Mouse (Mus musculus) ES-Bruce4 (cell line): ENCODE data around the gene Agbl4. TPM values are rescaled to one million over a fixed set of nuclear protein-coding genes. Genes with fewer than 3 reads are reported as not detected.

ENCODE experiments used
- H3K27ac ChIP-seq: 2 replicates; pipeline ENCODE4 v1.5.1; 2012; ENCODE audit warnings: low read length, inconsistent platforms; ENCODE audit not compliant: insufficient read depth
- H3K27me3 ChIP-seq: 2 replicates; pipeline ENCODE4 v1.6.1; 2012; ENCODE audit warnings: mild to moderate bottlenecking, low read length, inconsistent platforms; ENCODE audit not compliant: control insufficient read depth, poor library complexity, insufficient read depth, severe bottlenecking
- H3K36me3 ChIP-seq: 2 replicates; pipeline ENCODE4 v1.6.1; 2012; ENCODE audit warnings: inconsistent platforms, mild to moderate bottlenecking, low read length, moderate library complexity; ENCODE audit not compliant: control insufficient read depth, poor library complexity, insufficient read depth, severe bottlenecking
- H3K4me1 ChIP-seq: one replicate; pipeline ENCODE4 v1.8.1; 2011; ENCODE audit warnings: low read length; ENCODE audit not compliant: control insufficient read depth, insufficient read depth
- H3K4me3 ChIP-seq: 2 replicates; pipeline ENCODE4 v1.5.1; 2011; ENCODE audit warnings: low read depth, mild to moderate bottlenecking, low read length
- H3K9ac ChIP-seq: 2 replicates; pipeline ENCODE4 v1.6.1; 2012; ENCODE audit warnings: low read depth, mild to moderate bottlenecking, inconsistent platforms; ENCODE audit not compliant: poor library complexity, severe bottlenecking
- H3K9me3 ChIP-seq: replicated peaks from 2 replicates; pipeline ENCODE4 v1.6.1; 2012; ENCODE audit warnings: mild to moderate bottlenecking, low read length, inconsistent platforms; ENCODE audit not compliant: control insufficient read depth, poor library complexity, insufficient read depth, severe bottlenecking
- CTCF ChIP-seq: IDR thresholded peaks from one replicate; pipeline ENCODE4 v1.8.1; 2011; ENCODE audit warnings: low read depth, low read length
- EP300 ChIP-seq: IDR thresholded peaks from 2 replicates; pipeline ENCODE4 v1.6.1; 2011; ENCODE audit warnings: low read depth, low read length; ENCODE audit not compliant: insufficient read depth
- POLR2A ChIP-seq: IDR thresholded peaks from one replicate; pipeline ENCODE4 v1.8.1; 2011; ENCODE audit warnings: low read length; ENCODE audit not compliant: insufficient read depth
- polyA plus RNA-seq: library from polyadenylated mRNA; stranded (reverse); fragments of >200 nt; gene quantifications from 2 replicates; pipeline ENCODE4 v1.2.4, GENCODE M21; 2011; ENCODE audit warnings: low read depth; ENCODE audit not compliant: missing spikeins, insufficient read depth, insufficient read length

Gene Agbl4
- polyA plus RNA-seq, 1 experiment: not detected

GRCm38 (mm10) chr4:111473014-111473413, 1075.6 kb downstream of the Agbl4 start:
- Histone ChIP-seq H3K9me3 (peaks cover 3% of the 10 kb centered on the region; the same call in 1 of the 2 replicates), H3K36me3 (no peaks in the 10 kb centered on the region), H3K4me3 (no peak overlapping the region), H3K4me1 (no peaks in the 10 kb centered on the region), H3K27me3 (0 out of 2 replicates have a peak, but pooled peaks cover 2% of the 10 kb centered on the region), H3K9ac (no peak overlapping the region), H3K27ac (no peak overlapping the region)
- TF ChIP-seq EP300 (no peak), POLR2A (no peak), CTCF (no peak)

- Histone ChIP-seq H3K36me3 (no peaks in the 10 kb centered on the region), H3K9me3 (peaks cover 3% of the 10 kb centered on the region; the same call in 1 of the 2 replicates), H3K27me3 (0 out of 2 replicates have a peak, but pooled peaks cover 2% of the 10 kb centered on the region), H3K27ac (no peak overlapping the region), H3K9ac (no peak overlapping the region), H3K4me1 (no peaks in the 10 kb centered on the region), H3K4me3 (no peak overlapping the region)
- TF ChIP-seq CTCF: no peak
- TF ChIP-seq EP300: no peak
- TF ChIP-seq POLR2A: no peak
Observed at GRCm38 (mm10) chr4:111475374-111475971, 1078.0 kb downstream of the Agbl4 start.

GRCm38 (mm10) chr4:111477507-111477906, 1080.0 kb downstream of the Agbl4 start:
- Histone ChIP-seq H3K9ac (no peak overlapping the region), H3K4me1 (no peaks in the 10 kb centered on the region), H3K27me3 (0 out of 2 replicates have a peak, but pooled peaks cover 1% of the 10 kb centered on the region), H3K36me3 (no peaks in the 10 kb centered on the region), H3K4me3 (no peak overlapping the region), H3K9me3 (peaks cover 3% of the 10 kb centered on the region; the same call in 1 of the 2 replicates), H3K27ac (no peak overlapping the region)
- no peak for TF ChIP-seq EP300
- no peak for TF ChIP-seq CTCF
- TF ChIP-seq POLR2A: no peak

GRCm38 (mm10) chr4:111483499-111483898, 1086.0 kb downstream of the Agbl4 start:
- H3K27ac ChIP-seq: no peak overlapping the region
- H3K9me3 ChIP-seq: no peaks in the 10 kb centered on the region
- TF ChIP-seq CTCF (no peak), EP300 (no peak), POLR2A (no peak)
- H3K4me3 ChIP-seq: no peak overlapping the region
- no peaks in the 10 kb centered on the region for H3K27me3 ChIP-seq
- no peaks in the 10 kb centered on the region for H3K4me1 ChIP-seq
- no peaks in the 10 kb centered on the region for H3K36me3 ChIP-seq
- H3K9ac ChIP-seq: no peak overlapping the region

DNA sequence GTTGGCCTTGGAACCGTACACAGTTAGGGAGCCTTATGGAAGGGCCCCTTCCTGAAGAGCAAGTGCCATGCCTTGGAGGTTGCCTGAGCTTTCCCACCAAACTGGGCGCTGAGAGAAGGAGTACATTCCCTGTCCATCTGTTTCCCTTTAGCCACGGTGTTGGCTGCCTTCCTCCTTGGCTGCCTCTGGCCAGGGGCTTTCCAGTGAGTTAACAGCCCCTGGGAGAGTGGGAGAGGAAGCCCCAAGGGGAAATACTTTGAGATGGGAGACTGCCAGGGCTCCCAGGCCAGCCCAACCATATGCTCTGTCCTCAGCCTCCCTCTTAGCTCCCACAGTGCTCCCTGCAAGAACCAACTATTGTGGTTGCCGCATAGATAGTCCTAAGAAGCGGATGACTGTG, 1087.7 kb downstream of the Agbl4 start:
- Histone ChIP-seq H3K27ac (no peak overlapping the region), H3K36me3 (no peaks in the 10 kb centered on the region), H3K9ac (no peak overlapping the region), H3K4me3 (no peak overlapping the region), H3K9me3 (no peaks in the 10 kb centered on the region), H3K27me3 (no peaks in the 10 kb centered on the region), H3K4me1 (no peaks in the 10 kb centered on the region)
- TF ChIP-seq CTCF (no peak), EP300 (no peak)

GRCm38 (mm10) chr4:111486187-111486586, 1088.7 kb downstream of the Agbl4 start:
- no peak overlapping the region for H3K27ac ChIP-seq
- H3K4me1 ChIP-seq: no peaks in the 10 kb centered on the region
- no peaks in the 10 kb centered on the region for H3K36me3 ChIP-seq
- no peak overlapping the region for H3K9ac ChIP-seq
- no peaks in the 10 kb centered on the region for H3K9me3 ChIP-seq
- TF ChIP-seq EP300: no peak
- TF ChIP-seq CTCF: no peak
- TF ChIP-seq POLR2A: no peak
- H3K4me3 ChIP-seq: no peak overlapping the region
- no peaks in the 10 kb centered on the region for H3K27me3 ChIP-seq
